Mouse (Mus musculus) myocyte (in vitro differentiated cells): ENCODE data around the gene Slc12a8.

ENCODE experiments used
- CEBPB ChIP-seq: IDR thresholded peaks from 2 replicates; pipeline ENCODE4 v1.6.1; 2011; ENCODE audit warnings: mild to moderate bottlenecking, moderate library complexity; ENCODE audit not compliant: poor library complexity, insufficient read depth, severe bottlenecking
- E2F4 ChIP-seq: IDR thresholded peaks from one replicate; pipeline ENCODE4 v1.6.1; 2011; ENCODE audit warnings: mild to moderate bottlenecking, control low read depth, moderate library complexity; ENCODE audit not compliant: insufficient read depth
- MAX ChIP-seq: IDR thresholded peaks from one replicate; pipeline ENCODE4 v1.6.1; 2011; ENCODE audit warnings: low read depth, mild to moderate bottlenecking, control low read depth
- MYOD1 ChIP-seq, 3 experiments: IDR thresholded peaks; one replicate each; pipeline ENCODE4 v1.6.1; 2011; ENCODE audit warnings: control low read depth in 2 of 3, low read depth in 2 of 3, mild to moderate bottlenecking in 2 of 3, moderate library complexity in 1 of 3; ENCODE audit not compliant: insufficient read length in 2 of 3, control insufficient read depth in 1 of 3
- MYOG ChIP-seq, 3 experiments: IDR thresholded peaks; one replicate each; pipeline ENCODE4 v1.6.1; 2011; ENCODE audit warnings: control low read depth in 2 of 3, low read depth in 2 of 3, mild to moderate bottlenecking in 2 of 3; ENCODE audit not compliant: insufficient read length in 2 of 3, control insufficient read depth in 1 of 3, insufficient read depth in 1 of 3
- POLR2A ChIP-seq: IDR thresholded peaks from one replicate; pipeline ENCODE4 v1.6.1; 2011; ENCODE audit warnings: low read depth, mild to moderate bottlenecking, control low read depth, moderate library complexity; ENCODE audit not compliant: insufficient read length
- POLR2AphosphoS2 ChIP-seq: IDR thresholded peaks from one replicate; pipeline ENCODE4 v1.6.1; 2011; ENCODE audit warnings: low read depth, control low read depth; ENCODE audit not compliant: insufficient read length
- REST ChIP-seq: IDR thresholded peaks from one replicate; pipeline ENCODE4 v1.6.1; 2011; ENCODE audit warnings: mild to moderate bottlenecking, control low read depth, moderate library complexity; ENCODE audit not compliant: insufficient read depth, insufficient read length
- SRF ChIP-seq: IDR thresholded peaks from one replicate; pipeline ENCODE4 v1.6.1; 2011; ENCODE audit warnings: low read depth; ENCODE audit not compliant: control insufficient read depth, insufficient read length
- TCF12 ChIP-seq: IDR thresholded peaks from one replicate; pipeline ENCODE4 v1.6.1; 2011; ENCODE audit warnings: mild to moderate bottlenecking, control low read depth; ENCODE audit not compliant: poor library complexity, insufficient read depth, severe bottlenecking
- TCF3 ChIP-seq: IDR thresholded peaks from one replicate; pipeline ENCODE4 v1.6.1; 2011; ENCODE audit warnings: low read depth, control low read depth; ENCODE audit not compliant: insufficient read length
- USF1 ChIP-seq: IDR thresholded peaks from one replicate; pipeline ENCODE4 v1.6.1; 2011; ENCODE audit warnings: low read depth, mild to moderate bottlenecking, control low read depth, moderate library complexity

GRCm38 (mm10) chr16:33600216-33600615, 83.1 kb downstream of the Slc12a8 start:
- TF ChIP-seq POLR2A (no peak), CEBPB (no peak), POLR2AphosphoS2 (no peak), MYOD1 (IDR thresholded peaks at IDR 0.05; ENCODE audit: control insufficient read depth in 1 of 3, insufficient read length in 2 of 3, low read depth in 2 of 3) (no peak), MAX (no peak), USF1 (no peak), MYOG (IDR thresholded peaks at IDR 0.05; ENCODE audit: control insufficient read depth in 1 of 3, insufficient read depth in 1 of 3, insufficient read length in 2 of 3, low read depth in 2 of 3) (no peak), TCF12 (no peak), E2F4 (no peak), SRF (no peak), TCF3 (no peak), REST (no peak)
